Mouse (Mus musculus) inflammation-experienced regulatory T-cells, adult 6 months (primary cell): Measurements from ENCODE around the gene Jade1. TPM values are rescaled to one million over a fixed set of nuclear protein-coding genes. Genes with fewer than 3 reads are reported as not detected.

Source experiments
- polyA plus RNA-seq, 3 experiments: library from polyadenylated mRNA; unstranded; fragments of 100-300 nt; shearing (Covaris generic); gene quantifications; one replicate each; pipeline ENCODE4 v1.2.1; 2017

Jade1 gene
- polyA plus RNA-seq, 3 experiments from 2014 or later, result 5.1 to 10.7 (median 10.3) TPM

Other genes with a start within 250 kb of the Jade1 start
- gene Sclt1, start 186.8 kb downstream of the Jade1 start, polyA plus RNA-seq, result 1 to 10 TPM; 3.0 to 6.8 (median 5.2) TPM
- 10 to 100 TPM; 24.3 to 32.3 (median 28.0) TPM for gene D3Ertd751e, start 186.9 kb downstream of the Jade1 start, polyA plus RNA-seq